Mouse (Mus musculus): ENCODE measurements around the gene Lrrtm3. TPM values are rescaled to one million over a fixed set of nuclear protein-coding genes. Genes with fewer than 3 reads are reported as not detected.

Lrrtm3 gene
- polyA plus RNA-seq, 1 experiment from 2014 or later: 0.86 TPM

GRCm38 (mm10) chr10:63899891-63900290 is 190.2 kb downstream of the Lrrtm3 start:
- Histone ChIP-seq H3K27me3 (ENCODE audit: control insufficient read depth, insufficient read depth, low read length) (no peaks in the 10 kb centered on the region), H3K9me3 (replicated peaks; ENCODE audit: control insufficient read depth, low read length) (no peaks in the 10 kb centered on the region), H3K36me3 (ENCODE audit: control insufficient read depth, insufficient read depth, low read length) (no peaks in the 10 kb centered on the region), H3K27ac (ENCODE audit: low read depth, low read length) (no peak overlapping the region), H3K4me2 (no peak overlapping the region), H3K4me3 (ENCODE audit: low read depth, low read length) (no peak overlapping the region), H3K4me1 (ENCODE audit: control insufficient read depth, insufficient read depth, low read length) (no peaks in the 10 kb centered on the region), H3K9ac (ENCODE audit: low read depth, low read length) (no peak overlapping the region)
- ATAC-seq (replicated peaks; ENCODE audit: insufficient number of reproducible peaks, low FRiP score, low TSS enrichment): no peak

- no peak for ATAC-seq (replicated peaks; ENCODE audit: insufficient number of reproducible peaks, low FRiP score, low TSS enrichment)
- Histone ChIP-seq H3K4me3 (ENCODE audit: low read depth, low read length) (no peak overlapping the region), H3K9me3 (replicated peaks; ENCODE audit: control insufficient read depth, low read length) (no peaks in the 10 kb centered on the region), H3K9ac (ENCODE audit: low read depth, low read length) (no peak overlapping the region), H3K4me1 (ENCODE audit: control insufficient read depth, insufficient read depth, low read length) (no peaks in the 10 kb centered on the region), H3K27ac (ENCODE audit: low read depth, low read length) (no peak overlapping the region), H3K4me2 (no peak overlapping the region), H3K36me3 (ENCODE audit: control insufficient read depth, insufficient read depth, low read length) (no peaks in the 10 kb centered on the region), H3K27me3 (ENCODE audit: control insufficient read depth, insufficient read depth, low read length) (no peaks in the 10 kb centered on the region)
- WGBS (ENCODE audit: insufficient replicate concordance): 91% methylated on average over 5 of the region's 5 CpGs
Measured at GRCm38 (mm10) chr10:63894612-63895011, 195.5 kb downstream of the Lrrtm3 start.

DNA sequence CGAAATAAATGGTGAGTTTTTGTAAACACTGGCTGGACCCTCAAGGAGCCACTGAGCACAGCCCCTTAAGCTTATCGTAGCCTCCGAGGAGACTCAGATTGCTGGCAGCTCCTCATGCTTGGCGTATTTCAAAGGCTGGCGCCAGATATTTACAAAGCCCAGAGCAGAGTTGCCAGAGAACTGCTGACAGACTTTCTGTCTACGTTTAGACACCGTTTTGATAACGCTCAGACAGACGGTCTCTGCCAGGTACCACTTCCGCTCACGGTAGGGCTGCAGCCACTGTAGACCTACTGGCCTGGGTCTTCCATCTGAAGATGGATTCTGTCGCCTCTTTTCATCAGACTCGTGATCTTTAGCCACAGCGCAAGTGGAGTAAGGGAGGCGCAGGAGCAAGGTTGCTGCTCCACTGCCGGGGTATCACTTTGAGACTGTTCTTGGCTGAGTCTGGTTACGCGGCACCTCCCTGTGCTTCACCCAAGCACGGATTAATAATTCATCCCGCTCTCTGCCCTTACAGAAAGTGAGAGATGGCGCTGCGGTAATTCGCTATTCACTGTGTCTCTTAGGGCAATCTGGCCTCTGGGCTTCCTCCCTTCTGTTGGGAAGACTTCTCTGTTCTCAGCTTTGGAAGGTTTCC is 203.5 kb downstream of the Lrrtm3 start:
- Histone ChIP-seq H3K4me1 (ENCODE audit: control insufficient read depth, insufficient read depth, low read length) (peaks cover 6% of the 10 kb centered on the region; the same call in 1 of the 2 replicates), H3K4me3 (ENCODE audit: low read depth, low read length) (peak overlapping the region; percentile 36), H3K9ac (ENCODE audit: low read depth, low read length) (0 out of 2 replicates have a peak overlapping the region, but pooled peaks have one; percentile 39), H3K9me3 (replicated peaks; ENCODE audit: control insufficient read depth, low read length) (no peaks in the 10 kb centered on the region), H3K27me3 (ENCODE audit: control insufficient read depth, insufficient read depth, low read length) (no peaks in the 10 kb centered on the region), H3K36me3 (ENCODE audit: control insufficient read depth, insufficient read depth, low read length) (no peaks in the 10 kb centered on the region), H3K4me2 (peak overlapping the region; percentile 62), H3K27ac (ENCODE audit: low read depth, low read length) (peak overlapping the region; percentile 58)
- ATAC-seq (replicated peaks; ENCODE audit: insufficient number of reproducible peaks, low FRiP score, low TSS enrichment): no peak
- 38% methylated on average over 23 of the region's 23 CpGs for WGBS (ENCODE audit: insufficient replicate concordance)

DNA sequence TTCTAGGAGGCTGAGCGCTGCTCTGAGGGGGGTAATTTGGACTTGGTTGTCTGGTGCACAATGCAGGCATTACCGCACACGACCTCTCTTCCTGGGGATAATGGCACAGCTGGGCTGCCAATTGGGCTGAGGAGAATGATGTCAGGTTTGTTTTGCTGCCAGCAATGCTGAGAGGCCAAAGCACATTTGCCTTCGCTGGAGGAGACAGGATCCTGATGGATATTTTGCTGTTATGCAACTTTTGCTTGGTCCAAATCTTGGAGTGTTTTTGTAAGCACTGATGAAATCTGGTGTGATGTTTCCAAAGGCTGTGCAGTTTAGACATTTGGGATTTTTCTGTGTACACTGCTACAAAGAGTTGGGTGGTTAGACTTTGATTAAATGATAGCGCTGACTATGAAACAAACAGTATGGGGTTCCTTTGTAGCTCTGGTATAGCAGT is 209.6 kb downstream of the Lrrtm3 start:
- H3K4me3 ChIP-seq (ENCODE audit: low read depth, low read length): no peak overlapping the region

More for the DNA sequence above, 209.6 kb downstream of the Lrrtm3 start:
- H3K36me3 ChIP-seq (ENCODE audit: control insufficient read depth, insufficient read depth, low read length): no peaks in the 10 kb centered on the region
- H3K4me2 ChIP-seq: no peak overlapping the region
- ATAC-seq (replicated peaks; ENCODE audit: insufficient number of reproducible peaks, low FRiP score, low TSS enrichment): no peak
- H3K27ac ChIP-seq (ENCODE audit: low read depth, low read length): no peak overlapping the region
- WGBS (ENCODE audit: insufficient replicate concordance): 83% methylated on average over 5 of the region's 5 CpGs
- H3K9me3 ChIP-seq (replicated peaks; ENCODE audit: control insufficient read depth, low read length): no peaks in the 10 kb centered on the region
- H3K4me1 ChIP-seq (ENCODE audit: control insufficient read depth, insufficient read depth, low read length): peaks cover 6% of the 10 kb centered on the region; the same call in 1 of the 2 replicates
- no peak overlapping the region for H3K9ac ChIP-seq (ENCODE audit: low read depth, low read length)
- no peaks in the 10 kb centered on the region for H3K27me3 ChIP-seq (ENCODE audit: control insufficient read depth, insufficient read depth, low read length)

Other genes starting within 250 kb of the Lrrtm3 start
- gene Gm10118, start 162.8 kb downstream of the Lrrtm3 start, polyA plus RNA-seq (2014; fragmentation: Nextera tagmentation; extraction: Ambion mirVana): 1.7 and 3.4 TPM in 2 replicates

Measured in heart, embryonic 11.5 days (tissue).